Mouse (Mus musculus) lung, postnatal 0 days (tissue): ENCODE results near the gene Crtc3.

Source experiments
- CTCF ChIP-seq: IDR thresholded peaks from 2 replicates; pipeline ENCODE4 v1.5.1; 2016; ENCODE audit warnings: antibody characterized with exemption, mild to moderate bottlenecking
- EP300 ChIP-seq: IDR thresholded peaks from 2 replicates; pipeline ENCODE4 v1.6.1; 2016; ENCODE audit warnings: antibody characterized with exemption, mild to moderate bottlenecking, control low read depth

GRCm38 (mm10) chr7:80586161-80586560, 102.5 kb downstream of the Crtc3 start:
- TF ChIP-seq EP300 (no peak), CTCF (no peak)
